Mouse (Mus musculus): ENCODE results near the gene Gm20388. TPM values are rescaled to one million over a fixed set of nuclear protein-coding genes. Genes with fewer than 3 reads are reported as not detected.

Gene Gm20388
- total RNA-seq, 2 experiments from 2014 or later = 2.4 to 2.6 TPM

DNA sequence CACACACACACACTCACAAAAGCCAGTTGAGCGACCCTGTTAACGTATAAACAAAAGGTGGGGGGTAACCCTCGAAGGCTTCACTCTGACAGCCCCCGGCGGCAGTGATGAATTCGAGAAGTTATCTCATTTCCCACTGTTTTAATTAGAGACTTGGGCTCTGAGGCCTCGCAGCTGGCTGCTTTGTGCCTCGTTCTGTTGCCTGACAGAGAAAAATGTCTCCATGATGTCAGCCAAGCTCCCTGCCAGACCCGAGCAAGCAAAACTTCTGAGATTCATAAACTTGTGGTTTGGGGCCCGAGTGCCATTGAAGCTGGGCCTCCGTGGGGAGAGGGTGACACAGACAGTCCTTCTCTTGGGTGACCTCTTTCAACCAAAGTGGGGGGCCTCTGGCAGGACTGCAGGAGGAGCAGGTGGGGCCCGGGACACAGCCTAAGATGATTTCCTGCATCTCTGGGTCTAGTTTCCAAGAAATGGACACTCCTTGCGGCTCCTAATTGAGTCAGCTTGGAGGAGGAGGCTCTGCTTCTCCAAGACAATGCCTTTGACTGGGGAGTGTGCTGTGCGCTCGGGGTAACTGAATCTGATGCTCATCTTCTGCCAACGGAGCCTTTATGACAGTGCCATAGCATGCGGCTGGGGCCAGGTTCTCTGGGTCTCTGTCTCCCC, 1092.4 kb downstream of the Gm20388 start:
- DNase-seq (ENCODE audit: extremely low spot score in 1 of 2, low spot score in 2 of 2) = no peak
- Histone ChIP-seq H3K4me3 (no peak overlapping the region), H3K27ac (no peak overlapping the region)
- TF ChIP-seq CTCF (IDR thresholded peaks at IDR 0.05) = no peak
- intact Hi-C loops (cut with DNase I) = loop anchor here (10.0 kb wide), 1 partner anchor 252 kb away; no protein-coding TSS in a partner anchor

- H3K4me3 ChIP-seq = no peak overlapping the region
- no peak for TF ChIP-seq CTCF (IDR thresholded peaks at IDR 0.05)
- no peak for DNase-seq (ENCODE audit: extremely low spot score in 1 of 2, low spot score in 2 of 2)
- intact Hi-C loops (cut with DNase I) = loop anchor here (10.0 kb wide), 1 partner anchor 251 kb away; no protein-coding TSS in a partner anchor
- H3K27ac ChIP-seq = no peak overlapping the region
Observed at GRCm38 (mm10) chr8:121003639-121004038, 1093.0 kb downstream of the Gm20388 start.

DNA sequence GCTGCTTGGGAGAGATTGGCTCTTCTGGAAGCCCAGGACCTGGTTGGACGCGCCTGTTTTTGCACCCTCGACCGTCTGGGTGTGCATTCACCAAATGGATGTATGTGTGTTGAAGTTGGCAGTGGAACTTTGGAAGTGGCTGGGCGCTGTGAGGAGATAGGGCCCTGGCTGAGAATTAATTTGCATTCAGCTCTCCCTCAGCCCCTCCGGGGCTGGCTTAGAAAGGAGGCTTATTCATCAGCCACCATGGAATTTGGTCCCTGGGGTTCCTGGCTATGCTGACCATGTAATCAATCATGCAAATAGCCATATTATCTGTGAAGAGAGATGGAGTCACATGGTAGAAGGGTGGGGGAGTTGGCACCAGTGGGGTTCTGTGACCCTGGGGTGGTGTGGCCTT, 1102.7 kb downstream of the Gm20388 start:
- no peak for TF ChIP-seq CTCF (IDR thresholded peaks at IDR 0.05)
- intact Hi-C loops (cut with DNase I) = no loop called here
- no peak overlapping the region for H3K27ac ChIP-seq
- H3K4me3 ChIP-seq = no peak overlapping the region
- no peak for DNase-seq (ENCODE audit: extremely low spot score in 1 of 2, low spot score in 2 of 2)

- H3K27ac ChIP-seq = no peak overlapping the region
- no peak overlapping the region for H3K4me3 ChIP-seq
- no peak for DNase-seq (ENCODE audit: extremely low spot score in 1 of 2, low spot score in 2 of 2)
- intact Hi-C loops (cut with DNase I) = no loop called here
- no peak for TF ChIP-seq CTCF (IDR thresholded peaks at IDR 0.05)
Observed at GRCm38 (mm10) chr8:121016621-121017020, 1106.0 kb downstream of the Gm20388 start.

GRCm38 (mm10) chr8:121018236-121018635, 1107.6 kb downstream of the Gm20388 start:
- intact Hi-C loops (cut with DNase I) = no loop called here
- H3K27ac ChIP-seq = no peak overlapping the region

GRCm38 (mm10) chr8:121021488-121021887, 1110.8 kb downstream of the Gm20388 start:
- intact Hi-C loops (cut with DNase I) = no loop called here
- DNase-seq (ENCODE audit: extremely low spot score in 1 of 2, low spot score in 2 of 2) = no peak
- Histone ChIP-seq H3K27ac (no peak overlapping the region), H3K4me3 (no peak overlapping the region)
- TF ChIP-seq CTCF (IDR thresholded peaks at IDR 0.05) = no peak

More at GRCm38 (mm10) chr8:121018236-121018635, 1107.6 kb downstream of the Gm20388 start:
- DNase-seq (ENCODE audit: extremely low spot score in 1 of 2, low spot score in 2 of 2) = no peak
- TF ChIP-seq CTCF (IDR thresholded peaks at IDR 0.05) = no peak
- H3K4me3 ChIP-seq = no peak overlapping the region

DNA sequence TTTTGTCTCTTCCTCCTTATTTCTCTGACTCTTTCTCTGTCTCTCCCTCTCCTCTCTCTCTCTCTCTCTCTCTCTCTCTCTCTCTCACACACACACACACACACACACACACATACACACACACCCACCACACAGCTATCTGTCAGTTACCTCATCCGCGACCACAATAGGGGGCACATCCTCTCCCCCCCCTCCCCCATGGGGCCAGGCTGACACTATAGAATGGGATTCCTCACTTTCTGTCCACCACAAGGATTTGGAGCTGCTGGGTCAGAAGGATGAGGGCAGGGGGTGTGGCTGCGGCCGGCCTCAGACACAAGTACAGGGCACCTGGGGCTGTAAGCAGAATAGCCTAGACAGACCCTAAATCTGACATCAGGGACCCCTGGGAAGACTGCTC, 1112.4 kb downstream of the Gm20388 start:
- intact Hi-C loops (cut with DNase I) = no loop called here
- no peak for DNase-seq (ENCODE audit: extremely low spot score in 1 of 2, low spot score in 2 of 2)
- TF ChIP-seq CTCF (IDR thresholded peaks at IDR 0.05) = no peak
- no peak overlapping the region for H3K27ac ChIP-seq
- no peak overlapping the region for H3K4me3 ChIP-seq

- no peak for TF ChIP-seq CTCF (IDR thresholded peaks at IDR 0.05)
- intact Hi-C loops (cut with DNase I) = no loop called here
- no peak overlapping the region for H3K27ac ChIP-seq
- DNase-seq (ENCODE audit: extremely low spot score in 1 of 2, low spot score in 2 of 2) = no peak
- no peak overlapping the region for H3K4me3 ChIP-seq
Observed at GRCm38 (mm10) chr8:121023736-121024135, 1113.1 kb downstream of the Gm20388 start.

DNA sequence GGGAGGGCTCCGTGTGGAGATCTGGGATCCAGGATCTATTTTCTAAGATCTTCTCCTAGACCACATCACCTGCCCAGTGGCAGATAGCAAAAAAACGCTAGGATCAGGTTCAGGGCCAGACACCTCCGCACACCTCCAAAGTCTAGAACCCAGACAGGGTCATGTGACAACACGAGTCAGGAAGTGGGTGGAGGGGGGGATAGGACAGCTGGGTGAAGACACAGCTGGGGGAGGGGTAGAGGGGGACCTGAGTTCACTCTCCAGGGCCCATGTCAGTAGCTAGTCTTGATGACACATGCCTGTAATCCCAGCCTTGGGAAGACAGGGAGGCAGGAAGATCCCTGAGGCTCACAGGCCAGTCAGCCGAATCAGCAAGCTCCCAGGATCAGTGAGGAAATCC, 1114.8 kb downstream of the Gm20388 start:
- no peak overlapping the region for H3K4me3 ChIP-seq
- H3K27ac ChIP-seq = no peak overlapping the region
- TF ChIP-seq CTCF (IDR thresholded peaks at IDR 0.05) = no peak
- intact Hi-C loops (cut with DNase I) = no loop called here
- DNase-seq (ENCODE audit: extremely low spot score in 1 of 2, low spot score in 2 of 2) = no peak

GRCm38 (mm10) chr8:121027787-121028186, 1117.1 kb downstream of the Gm20388 start:
- no peak for DNase-seq (ENCODE audit: extremely low spot score in 1 of 2, low spot score in 2 of 2)
- intact Hi-C loops (cut with DNase I) = no loop called here

GRCm38 (mm10) chr8:121029076-121029475, 1118.4 kb downstream of the Gm20388 start:
- TF ChIP-seq CTCF (IDR thresholded peaks at IDR 0.05) = no peak
- intact Hi-C loops (cut with DNase I) = no loop called here
- DNase-seq (ENCODE audit: extremely low spot score in 1 of 2, low spot score in 2 of 2) = no peak
- Histone ChIP-seq H3K4me3 (no peak overlapping the region), H3K27ac (no peak overlapping the region)

More at GRCm38 (mm10) chr8:121027787-121028186, 1117.1 kb downstream of the Gm20388 start:
- no peak for TF ChIP-seq CTCF (IDR thresholded peaks at IDR 0.05)
- no peak overlapping the region for H3K27ac ChIP-seq
- no peak overlapping the region for H3K4me3 ChIP-seq

- Histone ChIP-seq H3K27ac (no peak overlapping the region), H3K4me3 (no peak overlapping the region)
- intact Hi-C loops (cut with DNase I) = no loop called here
- TF ChIP-seq CTCF (IDR thresholded peaks at IDR 0.05) = no peak
- DNase-seq (ENCODE audit: extremely low spot score in 1 of 2, low spot score in 2 of 2) = no peak
Observed at GRCm38 (mm10) chr8:121030496-121031040, 1119.9 kb downstream of the Gm20388 start.
